Mouse (Mus musculus): ENCODE results near the gene Plxnb2. TPM values are rescaled to one million over a fixed set of nuclear protein-coding genes. Genes with fewer than 3 reads are reported as not detected.

Plxnb2 gene
- polyA plus RNA-seq, 1 experiment from 2014 or later, result 101 TPM

DNA sequence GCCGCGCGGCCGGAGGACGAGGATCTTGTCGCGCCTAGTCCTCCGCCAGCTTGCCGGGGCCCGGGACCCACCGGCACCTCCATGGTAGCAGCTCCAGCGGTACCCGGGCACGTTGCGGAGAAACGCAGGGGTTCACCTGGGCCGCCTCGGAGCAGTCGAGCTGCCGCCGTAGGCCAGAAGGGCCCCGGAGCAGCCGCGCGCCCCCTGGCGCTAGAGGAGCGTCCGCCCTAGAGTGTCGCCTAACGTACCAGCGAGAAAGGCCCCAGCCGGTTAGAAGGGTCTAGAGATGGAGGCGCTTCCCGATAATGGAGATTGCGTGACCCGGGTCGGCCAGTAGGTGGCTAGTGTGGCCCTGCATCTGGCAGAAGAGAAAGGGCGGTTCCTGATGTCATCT is 15.7 kb upstream of the Plxnb2 start, which contains the start of gene Dennd6b:
Dennd6b (minus strand) TSS at position 184 of the 394 bp plus-strand sequence.
- Histone ChIP-seq H3K4me1 (peaks cover 16% of the 10 kb centered on the region), H3K27me3 (no peaks in the 10 kb centered on the region), H3K4me3 (peak within 1 kb of the TSS; percentile 93), H3K9me3 (replicated peaks) (no peaks in the 10 kb centered on the region), H3K27ac (peak within 1 kb of the TSS; percentile 97), H3K9ac (peak within 1 kb of the TSS; percentile 98), H3K4me2 (peak within 1 kb of the TSS; percentile 76), H3K36me3 (ENCODE audit: poor library complexity, severe bottlenecking) (peaks cover 11% of the 10 kb centered on the region; the same call in 1 of the 2 replicates)
- 0% methylated on average over 38 of the region's 38 CpGs for WGBS
- peak; percentile 99 for ATAC-seq

DNA sequence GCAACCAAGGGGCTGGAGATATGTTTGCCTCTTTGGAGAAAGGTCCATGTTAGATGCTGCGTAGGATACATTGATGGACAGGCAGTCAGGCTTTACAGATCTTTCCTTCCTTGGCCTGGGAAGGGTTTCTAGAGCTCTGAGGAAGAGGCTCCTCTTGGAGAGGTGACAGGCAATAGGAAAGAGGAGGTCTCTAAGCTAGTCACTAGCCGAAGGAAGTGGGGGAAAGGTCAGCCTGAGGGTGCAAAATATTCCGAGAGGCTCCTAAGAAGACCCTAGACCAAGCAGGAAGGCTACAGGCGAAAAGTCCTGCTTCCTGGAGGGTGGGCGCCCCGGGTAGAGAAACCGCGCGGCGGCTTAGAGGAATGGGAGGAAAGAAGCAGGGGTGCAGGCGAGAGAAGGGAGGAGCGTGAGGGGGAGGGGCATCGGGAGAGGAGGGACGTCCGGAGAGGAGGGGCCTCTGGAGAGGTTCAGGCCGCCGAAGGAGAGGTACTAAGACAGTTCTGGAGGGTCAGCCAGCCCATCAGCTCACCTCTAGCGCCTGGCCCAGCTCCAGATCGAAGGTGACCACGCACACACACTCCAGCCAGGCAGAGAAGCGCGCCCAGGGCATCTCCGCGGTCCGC is 15.2 kb upstream of the Plxnb2 start:
- under 1% methylated on average over 25 of the region's 25 CpGs for WGBS
- peak overlapping the region; percentile 98 for H3K9ac ChIP-seq
- H3K4me2 ChIP-seq, result peak overlapping the region; percentile 76
- H3K27ac ChIP-seq, result peak overlapping the region; percentile 97
- no peaks in the 10 kb centered on the region for H3K9me3 ChIP-seq (replicated peaks)
- peak overlapping the region; percentile 93 for H3K4me3 ChIP-seq
- H3K4me1 ChIP-seq, result peaks cover 16% of the 10 kb centered on the region
- H3K27me3 ChIP-seq, result no peaks in the 10 kb centered on the region
- peak; percentile 94 for ATAC-seq
- peaks cover 16% of the 10 kb centered on the region; the same call in 1 of the 2 replicates for H3K36me3 ChIP-seq (ENCODE audit: poor library complexity, severe bottlenecking)

DNA sequence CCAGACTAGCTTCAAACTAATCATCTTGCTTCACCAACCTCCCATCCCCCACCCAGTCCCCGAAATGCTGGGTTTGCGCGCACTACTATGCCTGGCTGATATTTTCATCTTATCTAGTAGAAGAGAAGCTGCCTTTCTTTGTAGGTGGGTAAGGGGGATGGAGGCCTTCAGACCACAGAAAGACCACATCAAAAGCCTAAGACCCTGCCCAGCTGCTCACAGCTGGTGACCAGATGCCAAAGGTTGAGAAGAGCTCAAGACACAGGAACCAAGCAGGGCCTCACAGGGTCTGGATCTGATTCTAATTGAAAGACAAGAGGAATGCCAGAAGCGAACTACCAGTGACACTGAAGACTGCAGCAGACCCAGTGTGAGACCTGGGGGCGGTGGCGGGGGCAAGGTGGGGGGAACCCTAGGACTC is 14.7 kb upstream of the Plxnb2 start:
- Histone ChIP-seq H3K27me3 (no peaks in the 10 kb centered on the region), H3K9ac (peak overlapping the region; percentile 98), H3K4me3 (peak overlapping the region; percentile 93), H3K4me2 (peak overlapping the region; percentile 76), H3K36me3 (ENCODE audit: poor library complexity, severe bottlenecking) (peaks cover 21% of the 10 kb centered on the region; the same call in 1 of the 2 replicates), H3K27ac (peak overlapping the region; percentile 97), H3K9me3 (replicated peaks) (no peaks in the 10 kb centered on the region), H3K4me1 (peaks cover 16% of the 10 kb centered on the region)
- 39% methylated on average over 6 of the region's 6 CpGs for WGBS
- no peak; the same call in 1 of the 2 replicates for ATAC-seq

DNA sequence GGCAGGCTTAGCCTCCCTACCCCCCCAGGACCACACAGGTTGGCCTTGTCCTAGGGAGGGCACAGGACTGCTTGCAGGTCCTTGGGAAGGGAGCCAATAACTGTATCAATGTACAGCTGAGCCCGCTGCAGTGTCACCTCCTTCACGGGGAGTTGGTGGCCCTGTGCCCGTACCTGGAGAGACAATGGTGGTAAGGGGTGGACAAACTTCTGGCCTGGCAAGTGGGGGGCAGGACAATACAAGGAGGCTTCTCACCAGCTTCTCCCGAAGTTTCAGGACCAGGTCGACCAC is 4.3 kb upstream of the Plxnb2 start:
- Histone ChIP-seq H3K4me1 (peaks cover 44% of the 10 kb centered on the region), H3K27me3 (no peaks in the 10 kb centered on the region), H3K9me3 (replicated peaks) (no peaks in the 10 kb centered on the region), H3K4me2 (no peak overlapping the region), H3K36me3 (ENCODE audit: poor library complexity, severe bottlenecking) (peaks cover 55% of the 10 kb centered on the region), H3K4me3 (no peak overlapping the region), H3K27ac (peak overlapping the region; percentile 55), H3K9ac (no peak overlapping the region)
- WGBS, result 66% methylated on average over 5 of the region's 5 CpGs
- no peak for ATAC-seq

DNA sequence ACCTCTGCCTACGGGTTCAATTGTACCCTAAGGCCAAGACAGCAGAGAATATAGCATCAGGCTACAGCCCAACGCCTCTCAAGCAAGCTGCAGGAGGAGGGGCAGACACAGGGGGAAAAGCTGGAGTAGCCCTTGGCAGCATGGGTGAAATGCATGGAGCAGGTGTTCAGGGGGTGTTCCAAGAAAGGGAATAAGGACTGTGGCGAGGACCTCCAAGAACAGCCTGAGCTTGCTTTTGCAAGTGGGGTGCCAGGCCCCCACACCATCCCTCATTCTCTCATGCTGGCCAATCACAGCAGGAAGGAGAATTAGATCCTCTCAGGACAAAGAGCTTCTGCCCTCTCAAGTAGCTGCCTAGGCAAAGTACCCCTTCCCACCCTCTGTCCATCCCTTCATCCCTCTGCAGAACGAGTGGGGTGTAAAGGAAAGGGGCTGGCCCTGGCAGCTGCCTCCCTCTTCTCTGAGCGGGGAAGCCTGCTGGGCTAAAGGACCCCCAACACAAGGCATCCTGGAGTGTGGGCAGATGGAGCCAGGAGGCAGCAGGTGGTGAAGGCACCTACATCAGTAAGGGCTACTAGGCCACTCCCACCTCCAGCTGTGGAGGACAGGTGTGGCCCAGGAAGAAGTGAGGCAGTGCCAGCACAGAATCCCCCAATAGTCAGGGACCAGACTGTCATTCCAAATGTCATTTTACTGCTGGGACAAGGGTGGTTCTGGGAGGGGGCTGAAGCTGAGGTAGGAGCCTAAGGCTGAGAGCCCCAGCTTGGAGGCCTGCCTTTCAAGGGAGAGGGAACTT is 3.8 kb upstream of the Plxnb2 start:
- H3K4me1 ChIP-seq, result peaks cover 50% of the 10 kb centered on the region
- 20% methylated on average over 5 of the region's 5 CpGs for WGBS

DNA sequence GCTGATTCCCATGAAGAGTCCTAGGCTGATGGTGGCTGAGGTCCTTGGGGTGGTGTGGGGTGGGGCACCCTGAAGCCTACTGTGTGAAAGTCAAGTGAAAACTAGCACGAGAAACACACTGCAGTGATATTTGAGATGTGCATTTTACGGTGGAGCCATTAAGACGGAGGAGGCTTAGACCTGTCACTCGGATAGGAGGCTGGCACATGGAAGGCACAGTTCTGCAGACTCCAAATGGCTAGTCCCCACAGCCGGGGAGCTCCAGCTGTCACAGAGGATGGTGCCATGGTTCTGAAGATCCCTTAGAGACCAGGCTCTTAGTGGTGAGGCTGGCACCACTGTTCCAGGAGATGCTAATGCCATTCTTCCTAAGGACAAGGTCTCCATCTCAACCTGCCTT is 2.3 kb upstream of the Plxnb2 start:
- peak overlapping the region; percentile 65 for H3K27ac ChIP-seq
- H3K4me1 ChIP-seq, result peaks cover 65% of the 10 kb centered on the region
- H3K9me3 ChIP-seq (replicated peaks), result no peaks in the 10 kb centered on the region
- 76% methylated on average over 5 of the region's 5 CpGs for WGBS
- ATAC-seq, result no peak
- no peak overlapping the region for H3K9ac ChIP-seq
- H3K4me3 ChIP-seq, result no peak overlapping the region
- peaks cover 35% of the 10 kb centered on the region for H3K36me3 ChIP-seq (ENCODE audit: poor library complexity, severe bottlenecking)
- no peaks in the 10 kb centered on the region for H3K27me3 ChIP-seq
- no peak overlapping the region for H3K4me2 ChIP-seq

More for the DNA sequence above, 3.8 kb upstream of the Plxnb2 start:
- Histone ChIP-seq H3K4me2 (no peak overlapping the region; the same call in 1 of the 2 replicates), H3K36me3 (ENCODE audit: poor library complexity, severe bottlenecking) (peaks cover 50% of the 10 kb centered on the region), H3K27me3 (no peaks in the 10 kb centered on the region), H3K27ac (peak overlapping the region; percentile 55), H3K9me3 (replicated peaks) (no peaks in the 10 kb centered on the region), H3K9ac (peak overlapping the region; percentile 21), H3K4me3 (no peak overlapping the region)
- ATAC-seq, result no peak

DNA sequence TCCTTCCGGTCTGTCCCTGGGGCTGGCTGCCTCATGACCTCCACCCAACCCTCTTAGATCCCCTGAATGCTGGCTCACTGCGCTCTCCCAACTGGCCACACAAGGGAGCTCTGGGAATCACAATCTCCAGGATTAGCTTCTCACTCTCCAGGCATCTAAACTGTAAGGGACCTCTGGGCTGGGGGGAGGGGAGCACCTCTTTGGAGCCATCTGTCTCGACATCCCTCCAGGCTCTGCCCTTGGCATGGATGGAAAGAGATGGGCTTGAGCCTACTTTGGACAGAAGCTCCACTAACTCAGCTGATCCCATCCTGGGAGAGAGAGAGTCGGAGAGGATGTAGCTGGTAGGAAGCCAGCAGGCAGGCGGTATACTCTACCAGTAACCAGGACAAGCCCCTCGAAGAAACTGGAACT is 1.7 kb upstream of the Plxnb2 start:
- Histone ChIP-seq H3K27me3 (no peaks in the 10 kb centered on the region), H3K36me3 (ENCODE audit: poor library complexity, severe bottlenecking) (peaks cover 30% of the 10 kb centered on the region), H3K9me3 (replicated peaks) (no peaks in the 10 kb centered on the region), H3K4me2 (no peak overlapping the region), H3K4me3 (no peak overlapping the region), H3K27ac (peak overlapping the region; percentile 65), H3K9ac (no peak overlapping the region), H3K4me1 (peaks cover 70% of the 10 kb centered on the region)
- 42% methylated on average over 6 of the region's 6 CpGs for WGBS
- ATAC-seq, result no peak

DNA sequence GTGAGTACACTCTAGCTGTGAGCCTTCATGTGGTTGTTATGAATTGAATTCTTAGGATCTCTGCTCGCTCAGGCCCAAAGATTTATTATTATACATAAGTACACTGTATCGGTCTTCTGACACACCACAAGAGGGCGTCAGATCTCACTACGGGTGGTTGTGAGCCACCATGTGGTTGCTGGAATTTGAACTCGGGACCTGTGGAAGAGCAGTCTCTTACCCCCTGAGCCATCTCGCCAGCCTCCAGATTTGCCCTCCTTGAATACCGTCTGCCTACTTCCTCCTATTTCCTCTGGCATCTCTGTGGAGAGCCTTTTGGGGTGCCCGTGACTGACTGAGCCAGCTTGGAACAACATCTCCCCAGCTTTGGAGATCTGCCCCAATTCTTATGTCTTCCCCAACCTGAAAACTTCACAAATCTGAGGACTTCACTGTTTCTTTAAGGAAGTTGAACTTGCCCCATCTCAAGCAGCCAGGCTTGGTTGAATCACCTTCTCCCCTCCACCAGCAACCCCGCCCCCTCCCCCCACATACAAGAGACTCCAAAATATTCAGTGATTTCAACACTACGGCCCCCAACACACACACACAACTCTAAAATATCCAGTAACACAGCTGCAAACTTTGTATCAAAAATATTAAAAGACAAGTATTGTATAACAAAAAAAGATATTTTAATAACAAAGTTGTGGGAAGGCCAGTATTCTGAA is 1.1 kb upstream of the Plxnb2 start:
- Histone ChIP-seq H3K27me3 (no peaks in the 10 kb centered on the region), H3K9ac (no peak overlapping the region), H3K4me2 (peak overlapping the region; percentile 85), H3K36me3 (ENCODE audit: poor library complexity, severe bottlenecking) (peaks cover 24% of the 10 kb centered on the region), H3K4me1 (peaks cover 76% of the 10 kb centered on the region), H3K27ac (peak overlapping the region; percentile 95), H3K9me3 (replicated peaks) (no peaks in the 10 kb centered on the region), H3K4me3 (peak overlapping the region; percentile 78; the same call in 1 of the 2 replicates)
- no peak for ATAC-seq
- WGBS, result 84% methylated on average over 10 of the region's 10 CpGs

DNA sequence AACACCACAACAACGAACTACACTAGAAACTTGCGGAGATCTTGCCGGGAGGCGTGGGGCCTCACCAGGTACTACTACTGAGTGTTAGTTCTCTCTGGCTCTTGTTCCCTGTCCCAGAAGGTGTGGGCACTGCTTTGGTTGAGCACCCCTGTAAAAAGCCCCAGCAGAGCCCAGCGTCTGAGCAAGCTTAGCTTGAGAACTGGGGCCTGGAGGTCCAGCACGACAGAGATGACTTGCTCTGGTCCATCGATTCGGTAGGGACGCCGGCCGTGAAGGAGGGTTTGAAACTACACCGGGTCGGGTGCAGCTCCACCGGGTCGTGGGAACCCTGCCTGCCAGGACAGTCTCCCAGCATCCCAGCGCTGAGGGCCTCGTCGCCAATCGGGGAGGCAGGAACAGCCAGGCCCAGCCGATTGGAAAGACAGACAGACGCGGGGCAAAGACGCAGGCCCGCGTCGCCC is 477 bp downstream of the Plxnb2 start:
- peaks cover 8% of the 10 kb centered on the region; the same call in 1 of the 2 replicates for H3K36me3 ChIP-seq (ENCODE audit: poor library complexity, severe bottlenecking)
- H3K27ac ChIP-seq, result peak overlapping the region; percentile 95
- H3K9me3 ChIP-seq (replicated peaks), result no peaks in the 10 kb centered on the region
- WGBS, result under 1% methylated on average over 25 of the region's 26 CpGs
- peak overlapping the region; percentile 85 for H3K4me2 ChIP-seq
- peaks cover 92% of the 10 kb centered on the region for H3K4me1 ChIP-seq
- peak overlapping the region; percentile 78 for H3K4me3 ChIP-seq
- no peaks in the 10 kb centered on the region for H3K27me3 ChIP-seq
- no peak; the same call in 1 of the 2 replicates for ATAC-seq
- peak overlapping the region; percentile 97 for H3K9ac ChIP-seq

DNA sequence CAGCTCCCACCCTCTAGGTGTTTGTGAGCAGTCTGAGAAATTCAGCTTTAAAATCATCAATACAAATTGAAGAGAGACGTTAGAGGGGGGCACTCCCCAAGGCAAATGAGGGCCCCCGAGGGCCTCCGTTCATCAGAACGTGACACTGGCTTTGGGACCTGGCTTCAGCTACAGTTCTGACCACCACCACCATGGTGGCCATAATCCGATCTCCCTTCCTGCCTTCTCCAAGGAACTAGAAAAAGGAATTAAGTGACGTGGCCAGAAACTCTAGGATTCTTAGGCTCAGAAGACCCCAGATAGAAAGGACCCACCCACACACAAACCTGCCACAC is 991 bp downstream of the Plxnb2 start:
- H3K36me3 ChIP-seq (ENCODE audit: poor library complexity, severe bottlenecking), result 0 out of 2 replicates have a peak, but pooled peaks cover 6% of the 10 kb centered on the region
- H3K27ac ChIP-seq, result peak overlapping the region; percentile 95
- H3K4me3 ChIP-seq, result peak overlapping the region; percentile 78
- peaks cover 92% of the 10 kb centered on the region for H3K4me1 ChIP-seq
- no peaks in the 10 kb centered on the region for H3K27me3 ChIP-seq
- peak overlapping the region; percentile 97 for H3K9ac ChIP-seq
- peak overlapping the region; percentile 85 for H3K4me2 ChIP-seq
- WGBS, result 1% methylated on average over 6 of the region's 6 CpGs
- no peak for ATAC-seq
- no peaks in the 10 kb centered on the region for H3K9me3 ChIP-seq (replicated peaks)

DNA sequence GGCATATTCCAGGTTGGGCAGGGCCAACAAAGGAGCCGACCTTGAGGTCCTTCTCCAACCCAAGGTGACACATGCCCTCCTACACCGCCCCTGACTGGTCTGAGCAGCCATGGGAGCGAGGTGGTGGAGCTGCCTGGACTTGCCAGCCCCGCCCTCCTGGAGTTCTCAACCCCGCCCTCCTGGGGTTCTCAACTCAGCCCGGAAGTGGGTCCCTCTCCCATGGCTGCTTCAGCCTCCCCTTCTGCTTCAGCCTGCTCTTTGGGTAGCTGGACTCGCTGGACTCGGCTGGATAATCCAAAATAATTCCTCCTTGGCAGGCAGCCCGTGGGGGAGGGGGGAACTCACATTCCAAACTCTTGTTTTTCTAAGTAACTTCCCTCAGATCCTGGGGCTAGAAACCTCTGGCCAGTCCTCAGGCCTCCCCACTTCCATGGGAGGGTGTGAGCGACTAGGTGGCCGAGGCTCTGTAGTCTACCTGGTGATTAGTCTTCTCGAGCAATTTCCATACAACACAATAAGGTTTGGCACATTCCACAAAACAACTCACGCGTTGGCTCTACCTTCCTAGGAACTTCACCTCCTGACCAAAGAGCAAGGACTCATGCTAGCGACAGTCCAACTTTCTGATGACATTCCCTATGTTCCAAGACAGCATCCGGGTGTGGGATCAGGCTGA is 1.5 kb downstream of the Plxnb2 start:
- peaks cover 92% of the 10 kb centered on the region for H3K4me1 ChIP-seq
- H3K27me3 ChIP-seq, result no peaks in the 10 kb centered on the region
- 2% methylated on average over 16 of the region's 16 CpGs for WGBS
- peak overlapping the region; percentile 78 for H3K4me3 ChIP-seq
- H3K9me3 ChIP-seq (replicated peaks), result no peaks in the 10 kb centered on the region
- peak overlapping the region; percentile 85 for H3K4me2 ChIP-seq
- 0 out of 2 replicates have a peak, but pooled peaks cover 6% of the 10 kb centered on the region for H3K36me3 ChIP-seq (ENCODE audit: poor library complexity, severe bottlenecking)
- H3K27ac ChIP-seq, result peak overlapping the region; percentile 95
- peak; percentile 12; the same call in 1 of the 2 replicates for ATAC-seq
- H3K9ac ChIP-seq, result peak overlapping the region; percentile 97
